Mouse (Mus musculus) forebrain, embryonic 15.5 days (tissue): Measurements from ENCODE around the gene Meis2. TPM values are rescaled to one million over a fixed set of nuclear protein-coding genes. Genes with fewer than 3 reads are reported as not detected.

Experiments
- ATAC-seq: fragments of 200-750 bp; cut with Nextera tagmentation; replicated peaks from 2 replicates; pipeline ENCODE4 v1.8.0; 2017; ENCODE audit warnings: mild to moderate bottlenecking, moderate TSS enrichment, moderate library complexity
- H3K27ac ChIP-seq: fragments of 300-500 bp; sonication (generic); replicated peaks from 2 replicates; pipeline ENCODE4 v1.5.1; 2015; ENCODE audit warnings: mild to moderate bottlenecking, inconsistent platforms
- H3K27me3 ChIP-seq: fragments of 300-500 bp; sonication (generic); 2 replicates; pipeline ENCODE4 v1.6.1; 2015; ENCODE audit warnings: inconsistent platforms
- H3K36me3 ChIP-seq: fragments of 300-500 bp; sonication (generic); 2 replicates; pipeline ENCODE4 v1.6.1; 2015; ENCODE audit warnings: mild to moderate bottlenecking, inconsistent platforms
- H3K4me1 ChIP-seq: fragments of 300-500 bp; sonication (generic); 2 replicates; pipeline ENCODE4 v1.6.1; 2015; ENCODE audit warnings: inconsistent platforms
- H3K4me2 ChIP-seq: fragments of 300-500 bp; sonication (generic); replicated peaks from 2 replicates; pipeline ENCODE4 v1.6.1; 2015; ENCODE audit warnings: mild to moderate bottlenecking, inconsistent platforms
- H3K4me3 ChIP-seq: fragments of 300-500 bp; sonication (generic); 2 replicates; pipeline ENCODE4 v1.5.1; 2015; ENCODE audit warnings: mild to moderate bottlenecking, inconsistent platforms
- H3K9ac ChIP-seq: fragments of 300-500 bp; sonication (generic); replicated peaks from 2 replicates; pipeline ENCODE4 v1.6.1; 2015; ENCODE audit warnings: mild to moderate bottlenecking, inconsistent platforms
- H3K9me3 ChIP-seq: fragments of 300-500 bp; sonication (generic); 2 replicates; pipeline ENCODE4 v1.6.1; 2016; ENCODE audit warnings: inconsistent platforms
- WGBS: fragments of 180-500 bp; shearing (Covaris S2); methylation state at CpG from one replicate; pipeline ENCODE4 v1.1.7; 2015; ENCODE audit warnings: mixed read lengths; 5-methylcytosine and 5-hydroxymethylcytosine counted together
- polyA plus RNA-seq: library from polyadenylated mRNA; unstranded; fragments of >200 nt; fragmentation: Nextera tagmentation; extraction: Ambion mirVana; gene quantifications from 2 replicates; pipeline ENCODE4 v1.2.1, GENCODE M21; 2015

Gene Meis2
- polyA plus RNA-seq, 1 experiment from 2014 or later: 155 TPM

GRCm38 (mm10) chr2:115817959-115818358, 247.7 kb downstream of the Meis2 start:
- H3K36me3 ChIP-seq: no peaks in the 10 kb centered on the region
- no peaks in the 10 kb centered on the region for H3K27me3 ChIP-seq
- H3K27ac ChIP-seq: no peak overlapping the region
- H3K9ac ChIP-seq: no peak overlapping the region
- no peak for ATAC-seq
- 74% methylated on average over 6 of the region's 6 CpGs for WGBS
- H3K4me3 ChIP-seq: no peak overlapping the region
- H3K9me3 ChIP-seq: no peaks in the 10 kb centered on the region
- peaks cover 13% of the 10 kb centered on the region for H3K4me1 ChIP-seq
- no peak overlapping the region for H3K4me2 ChIP-seq

DNA sequence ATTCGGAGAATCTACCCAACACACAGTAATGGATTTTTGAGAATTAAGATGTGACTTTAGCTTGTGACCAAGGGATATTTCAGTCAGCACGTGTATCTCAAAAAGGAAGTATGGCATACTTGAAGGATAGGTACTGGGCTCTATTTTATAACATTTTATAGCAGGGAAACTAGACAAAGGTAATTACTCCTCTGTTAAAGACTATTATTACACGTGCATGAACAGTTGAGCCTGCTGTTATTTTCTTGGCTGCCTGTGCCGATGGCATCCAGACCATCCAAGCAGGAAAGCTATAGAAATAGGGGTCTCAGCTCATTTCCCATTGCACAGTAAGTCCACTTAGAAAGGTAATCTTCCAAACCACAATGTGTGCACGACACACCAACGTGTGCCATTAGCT, 251.9 kb downstream of the Meis2 start:
- WGBS: 45% methylated on average over 6 of the region's 6 CpGs
- 0 out of 2 replicates have a peak overlapping the region, but pooled peaks have one; percentile 23 for H3K4me2 ChIP-seq
- ATAC-seq: no peak; the same call in 1 of the 2 replicates

DNA sequence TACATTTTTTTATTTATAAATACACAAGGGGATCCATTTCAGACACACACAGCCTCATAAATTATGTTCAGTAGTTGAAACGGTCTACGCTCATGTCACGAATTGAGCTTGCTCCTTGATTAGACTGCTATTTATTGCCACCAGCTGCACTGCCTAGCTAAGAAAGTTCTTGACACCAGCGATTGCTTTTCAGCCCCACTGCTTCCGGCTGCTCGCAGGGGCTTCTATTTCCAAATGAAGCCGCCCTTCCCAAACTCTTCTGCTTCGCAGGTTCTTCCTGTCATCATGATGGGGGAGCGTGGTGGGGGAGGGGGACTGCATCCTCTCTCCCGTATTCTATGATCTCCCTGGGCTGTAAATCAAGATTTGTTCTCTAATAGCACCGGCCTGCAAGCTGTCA, 252.3 kb downstream of the Meis2 start:
- H3K9me3 ChIP-seq: no peaks in the 10 kb centered on the region
- peak; percentile 65; the same call in 1 of the 2 replicates for ATAC-seq
- peaks cover 18% of the 10 kb centered on the region for H3K4me1 ChIP-seq
- peak overlapping the region; percentile 23 for H3K4me2 ChIP-seq
- 34% methylated on average over 11 of the region's 11 CpGs for WGBS
- H3K27ac ChIP-seq: peak overlapping the region; percentile 7; the same call in 1 of the 2 replicates
- no peak overlapping the region for H3K9ac ChIP-seq
- no peaks in the 10 kb centered on the region for H3K27me3 ChIP-seq
- H3K4me3 ChIP-seq: no peak overlapping the region
- H3K36me3 ChIP-seq: no peaks in the 10 kb centered on the region

More for the DNA sequence above, 251.9 kb downstream of the Meis2 start:
- Histone ChIP-seq H3K4me3 (no peak overlapping the region), H3K4me1 (peaks cover 18% of the 10 kb centered on the region), H3K27me3 (no peaks in the 10 kb centered on the region), H3K27ac (peak overlapping the region; percentile 7; the same call in 1 of the 2 replicates), H3K9ac (no peak overlapping the region), H3K36me3 (no peaks in the 10 kb centered on the region), H3K9me3 (no peaks in the 10 kb centered on the region)
